11 mouse cellular contexts compared by ENCODE assay signal in the genomic region with DNA sequence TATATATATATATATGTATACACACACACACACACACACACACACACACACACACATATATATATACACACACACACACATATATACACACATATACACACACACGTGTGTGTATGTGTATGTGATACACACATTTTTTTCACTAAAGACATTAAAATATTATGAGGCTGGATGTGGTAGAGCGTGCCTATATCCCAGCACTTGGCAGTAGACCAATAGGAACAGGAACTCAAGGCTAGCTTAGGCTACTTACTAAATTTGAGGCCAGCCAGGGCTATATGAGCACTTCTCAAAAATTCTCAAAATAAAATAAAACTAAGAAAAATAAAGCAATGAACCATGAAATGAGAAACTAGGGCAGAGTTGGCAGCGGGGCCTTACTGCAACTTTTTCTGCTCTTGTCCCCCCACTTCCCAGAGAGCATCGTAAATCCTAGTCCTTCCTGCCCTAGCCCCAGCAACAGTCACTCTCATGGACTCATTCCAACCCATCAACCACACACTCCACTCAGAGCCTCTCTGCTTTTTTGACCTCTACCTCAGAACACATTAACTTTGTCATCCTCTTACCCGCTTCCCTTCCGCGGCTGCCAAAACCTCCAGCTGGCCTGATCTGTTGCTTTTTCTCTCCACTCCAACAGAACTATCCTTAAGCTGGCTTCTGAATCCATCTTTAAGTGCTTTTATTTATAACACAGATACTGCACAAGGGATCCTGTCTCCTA.
DNase-seq lines count a peak whose midpoint lies in the region; ATAC-seq lines count a peak whose summit lies in the region.
"Had no signal": no experiment of that assay in that cellular context is flagged by ENCODE, and none has a peak within 500 bp of the region (broad histone marks: within the 10 kb centered on the region; RNA-seq: fewer than 3 reads in every experiment).

No protein-coding gene starts in this region.

- intact Hi-C loops in gastrocnemius, postnatal 14 days (cut with DNase I; ENCODE audit: low total_unique reads), result no loop called here
- intact Hi-C loops in left cerebral cortex, postnatal 10 days (cut with DNase I), result no loop called here

- no peak overlapping the region for H3K4me2 ChIP-seq in lung, embryonic 16.5 days (ENCODE audit: low read depth, low read length)
- no peak overlapping the region for H3K4me2 ChIP-seq in forebrain, embryonic 11.5 days (ENCODE audit: low read depth, low read length, severe bottlenecking)
- H3K4me2 ChIP-seq: limb, embryonic 15.5 days had no signal

- 51% methylated on average over 7 of the region's 7 CpGs for WGBS in lung, embryonic 16.5 days
- 97% methylated on average over 7 of the region's 7 CpGs for WGBS in forebrain, embryonic 11.5 days

- peaks cover 4% of the 10 kb centered on the region for H3K4me1 ChIP-seq in lung, embryonic 16.5 days (replicated peaks; ENCODE audit: control insufficient read depth, insufficient read depth, low read length)
- H3K4me1 ChIP-seq in forebrain, embryonic 11.5 days (replicated peaks; ENCODE audit: control insufficient read depth, insufficient read depth, low read length), result no peaks in the 10 kb centered on the region
- H3K4me1 ChIP-seq: limb, embryonic 15.5 days had no signal

- DNase-seq in gastrocnemius, postnatal 14 days, result peak; percentile 18
- DNase-seq in gastrocnemius, adult 18-20 months (ENCODE audit: low spot score), result no peak
- DNase-seq in brain, adult 2 months (ENCODE audit: low read depth, low spot score), result peak; percentile 24
- no peak for DNase-seq in left cerebral cortex, postnatal 10 days (ENCODE audit: extremely low spot score in 1 of 2, low spot score in 2 of 2)
- DNase-seq in liver, result no peak
- no peak for DNase-seq in forebrain, embryonic 11.5 days (ENCODE audit: low spot score)
- DNase-seq: thymus, postnatal 4 days had no signal

- no peak overlapping the region for H3K4me3 ChIP-seq in lung, embryonic 16.5 days (ENCODE audit: low read length)
- no peak overlapping the region for H3K4me3 ChIP-seq in forebrain, embryonic 11.5 days (ENCODE audit: low read depth, low read length)
- H3K4me3 ChIP-seq: limb, embryonic 15.5 days had no signal

- H3K27ac ChIP-seq in lung, embryonic 16.5 days (ENCODE audit: low read length), result peak overlapping the region; percentile 22; the same call in 1 of the 2 replicates
- no peak overlapping the region for H3K27ac ChIP-seq in forebrain, embryonic 11.5 days (ENCODE audit: low read depth, low read length)
- H3K27ac ChIP-seq: limb, embryonic 15.5 days had no signal

- H3K27me3 ChIP-seq in lung, embryonic 16.5 days (ENCODE audit: control insufficient read depth, insufficient read depth, low read depth, low read length), result no peaks in the 10 kb centered on the region
- H3K27me3 ChIP-seq in forebrain, embryonic 11.5 days (ENCODE audit: control insufficient read depth, insufficient read depth, low read length), result no peaks in the 10 kb centered on the region
- H3K27me3 ChIP-seq: CH12.LX; limb, embryonic 15.5 days had no signal

- no peak overlapping the region for H3K9ac ChIP-seq in lung, embryonic 16.5 days (ENCODE audit: low read length)
- no peak overlapping the region for H3K9ac ChIP-seq in forebrain, embryonic 11.5 days (ENCODE audit: low read length)
- H3K9ac ChIP-seq: limb, embryonic 15.5 days had no signal

- H3K9me3 ChIP-seq in lung, embryonic 16.5 days (ENCODE audit: control insufficient read depth, low read length), result no peaks in the 10 kb centered on the region
- H3K9me3 ChIP-seq in forebrain, embryonic 11.5 days (ENCODE audit: control insufficient read depth, low read length), result no peaks in the 10 kb centered on the region
- H3K9me3 ChIP-seq: limb, embryonic 15.5 days had no signal

- ATAC-seq in hematopoietic stem cell, adult 5-6 weeks (replicated peaks in 1 of 2; ENCODE audit: insufficient read depth in 1 of 2, low FRiP score in 2 of 2, low TSS enrichment in 1 of 2, low read depth in 1 of 2, poor library complexity in 2 of 2, severe bottlenecking in 2 of 2), result peak; percentile 97 to 98
- peak; percentile 96 for ATAC-seq in lung, embryonic 16.5 days (ENCODE audit: low read depth)
- ATAC-seq in forebrain, embryonic 11.5 days (replicated peaks; ENCODE audit: low FRiP score), result no peak

- no peaks in the 10 kb centered on the region for H3K36me3 ChIP-seq in lung, embryonic 16.5 days (ENCODE audit: control insufficient read depth, insufficient read depth, low read length)
- no peaks in the 10 kb centered on the region for H3K36me3 ChIP-seq in forebrain, embryonic 11.5 days (ENCODE audit: control insufficient read depth, insufficient read depth, low read length)

Comparison
In these comparisons a context has a peak if more than half of its experiments do, and no peak if none do; other contexts are left out.
1. DNase-seq: peak in gastrocnemius, postnatal 14 days (single experiment) and brain, adult 2 months (single experiment); none in gastrocnemius, adult 18-20 months (single experiment), left cerebral cortex, postnatal 10 days (0 of 2), liver (single experiment) and forebrain, embryonic 11.5 days (single experiment).